Mouse (Mus musculus) liver, embryonic 12.5 days (tissue): Measurements from ENCODE around the gene Il1f6. TPM values are rescaled to one million over a fixed set of nuclear protein-coding genes. Genes with fewer than 3 reads are reported as not detected.

Source experiments
- polyA plus RNA-seq: library from polyadenylated mRNA; unstranded; fragments of >200 nt; fragmentation: Nextera tagmentation; extraction: Ambion mirVana; gene quantifications from 2 replicates; pipeline ENCODE4 v1.2.1, GENCODE M21; 2016

The Il1f6 gene
- polyA plus RNA-seq, 1 experiment from 2014 or later: not detected

Other genes with a start within 250 kb of the Il1f6 start
- 0.18 and 0.74 TPM in 2 replicates for gene Hnmt, start 166.0 kb upstream of the Il1f6 start, polyA plus RNA-seq
- gene Tbpl2, start 118.8 kb upstream of the Il1f6 start, polyA plus RNA-seq: not detected in 2 replicates
- gene Il1f8, start 62.3 kb upstream of the Il1f6 start, polyA plus RNA-seq: not detected in 2 replicates
- gene Il1f9, start 28.9 kb upstream of the Il1f6 start, polyA plus RNA-seq: not detected in 2 replicates
- gene Il1f5, start 61.5 kb downstream of the Il1f6 start, polyA plus RNA-seq: not detected in 2 replicates
- gene Il1f10, start 75.8 kb downstream of the Il1f6 start, polyA plus RNA-seq: not detected in 2 replicates
- gene Il1rn, start 121.4 kb downstream of the Il1f6 start, polyA plus RNA-seq: 0.54 and 1.0 TPM in 2 replicates
- 13.1 and 13.2 TPM in 2 replicates for gene Psd4, start 152.2 kb downstream of the Il1f6 start, polyA plus RNA-seq